Mouse (Mus musculus): Measurements from ENCODE around the gene Irak3. TPM values are rescaled to one million over a fixed set of nuclear protein-coding genes. Genes with fewer than 3 reads are reported as not detected.
"Not testable (repeated sequence)": the region's sequence is repeated elsewhere in the genome, so short reads cannot be mapped to it uniquely, and the experiment has no call there.

Irak3 gene
- polyA plus RNA-seq, 1 experiment from 2014 or later, result 0.25 TPM

DNA sequence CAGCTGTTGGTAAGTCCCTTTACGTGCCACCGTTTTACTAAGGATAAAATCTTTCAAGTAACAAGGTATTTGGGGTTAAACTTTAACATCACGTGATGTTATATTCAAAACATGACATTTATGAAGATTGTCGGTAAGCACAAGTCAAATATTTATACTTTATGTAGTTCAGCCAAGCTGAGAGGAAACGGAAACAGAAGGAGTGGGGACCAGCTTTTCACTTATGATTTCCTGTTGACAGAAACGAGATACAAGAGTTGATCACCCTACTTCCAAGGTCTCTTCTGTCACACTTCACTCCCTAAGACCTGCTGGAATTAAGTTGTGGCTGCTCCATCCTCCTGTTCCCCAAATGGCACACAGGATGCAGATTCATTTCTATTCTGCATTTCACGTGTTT is 18.8 kb upstream of the Irak3 start:
- Histone ChIP-seq H3K9ac (no peak overlapping the region), H3K27ac (replicated peaks) (no peak overlapping the region), H3K4me3 (no peak overlapping the region), H3K36me3 (peaks cover 14% of the 10 kb centered on the region), H3K9me3 (no peaks in the 10 kb centered on the region), H3K27me3 (no peaks in the 10 kb centered on the region), H3K4me2 (no peak overlapping the region), H3K4me1 (replicated peaks) (no peaks in the 10 kb centered on the region)
- no peak for ATAC-seq (ENCODE audit: low FRiP score, low read depth)
- 88% methylated on average over 7 of the region's 7 CpGs for WGBS

DNA sequence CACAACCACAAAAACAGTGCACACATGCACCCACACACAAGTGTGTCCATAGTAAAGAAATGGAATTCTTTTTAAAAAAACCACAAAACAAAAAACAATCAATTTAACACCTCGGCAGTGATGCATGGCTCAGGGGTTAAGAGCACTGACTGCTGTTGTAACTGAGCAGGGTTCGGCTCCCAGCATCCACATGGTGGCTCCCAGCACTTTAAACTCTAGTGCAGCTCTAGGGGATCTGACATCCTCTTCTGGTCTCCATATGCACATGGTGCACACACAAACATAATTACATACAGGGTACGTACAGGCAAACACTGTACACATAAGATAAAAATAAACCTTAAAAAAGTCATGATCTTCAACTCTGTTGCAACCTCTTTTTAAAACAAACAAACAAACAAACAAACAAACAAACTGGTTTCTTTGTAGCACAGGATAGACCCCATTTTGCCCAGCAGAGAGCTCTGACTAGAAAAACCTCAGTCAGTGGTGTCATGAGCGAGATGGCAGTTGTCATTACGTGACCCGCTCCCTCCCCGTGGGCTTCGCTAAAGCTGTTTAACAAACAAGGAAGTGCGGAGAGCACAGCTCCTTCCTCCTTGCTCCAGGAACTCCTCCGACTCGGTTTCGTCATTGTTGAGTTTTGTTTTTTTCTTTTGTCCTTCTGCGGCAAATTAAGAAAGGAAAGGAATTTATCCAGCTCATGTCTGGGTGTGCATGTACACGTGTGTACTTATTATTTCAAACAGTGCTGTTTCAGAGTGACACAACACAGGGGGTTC is 17.8 kb upstream of the Irak3 start:
- H3K4me3 ChIP-seq, result no peak overlapping the region
- H3K36me3 ChIP-seq, result peaks cover 14% of the 10 kb centered on the region
- no peak overlapping the region for H3K27ac ChIP-seq (replicated peaks)
- H3K27me3 ChIP-seq, result no peaks in the 10 kb centered on the region
- no peaks in the 10 kb centered on the region for H3K4me1 ChIP-seq (replicated peaks)
- no peak overlapping the region for H3K9ac ChIP-seq
- 87% methylated on average over 14 of the region's 14 CpGs for WGBS
- ATAC-seq (ENCODE audit: low FRiP score, low read depth), result no peak
- H3K9me3 ChIP-seq, result no peaks in the 10 kb centered on the region
- H3K4me2 ChIP-seq, result no peak overlapping the region

DNA sequence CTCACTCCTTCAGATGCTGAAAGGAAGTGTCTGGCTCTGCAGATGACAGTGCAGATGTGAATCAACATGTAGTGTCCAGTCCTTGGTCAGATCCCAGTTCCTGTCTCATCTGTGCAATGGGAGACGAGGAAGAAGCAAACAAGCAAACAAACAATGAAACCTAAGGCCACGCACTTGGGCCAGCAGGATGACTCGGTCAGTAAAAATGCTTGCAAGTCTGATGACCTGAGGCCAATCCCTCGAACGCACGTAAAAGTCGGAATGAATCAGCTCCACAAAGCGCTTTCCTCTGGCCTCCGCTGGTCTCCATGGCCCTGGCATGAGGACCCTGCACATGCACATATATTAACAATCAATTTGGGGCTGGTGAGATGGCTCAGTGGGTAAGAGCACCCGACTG is 17.1 kb upstream of the Irak3 start:
- H3K36me3 ChIP-seq, result peaks cover 14% of the 10 kb centered on the region

DNA sequence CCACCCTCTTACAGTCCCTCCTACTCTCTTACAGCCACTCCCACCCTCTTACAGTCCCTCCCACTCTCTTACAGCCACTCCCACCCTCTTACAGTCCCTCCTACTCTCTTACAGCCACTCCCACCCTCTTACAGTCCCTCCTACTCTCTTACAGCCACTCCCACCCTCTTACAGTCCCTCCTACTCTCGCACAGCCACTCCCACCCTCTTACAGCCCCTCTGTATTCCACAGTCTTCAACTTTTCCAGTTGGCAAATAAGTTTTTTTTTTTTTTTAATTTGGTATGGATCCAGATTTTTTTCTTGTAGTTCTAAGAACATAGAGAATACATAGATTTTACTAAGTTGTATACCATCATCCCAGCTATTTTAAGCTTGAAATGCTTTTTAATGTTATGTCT is 15.2 kb upstream of the Irak3 start:
- not testable (repeated sequence) for H3K27me3 ChIP-seq; H3K9me3 ChIP-seq; H3K9ac ChIP-seq; H3K4me3 ChIP-seq; ATAC-seq (ENCODE audit: low FRiP score, low read depth); H3K4me1 ChIP-seq (replicated peaks); H3K27ac ChIP-seq (replicated peaks); H3K4me2 ChIP-seq
- H3K36me3 ChIP-seq, result peaks cover 14% of the 10 kb centered on the region
- WGBS, result 83% methylated on average over 1 of the region's 1 CpGs

More for the DNA sequence above, 17.1 kb upstream of the Irak3 start:
- Histone ChIP-seq H3K9ac (no peak overlapping the region), H3K4me1 (replicated peaks) (no peaks in the 10 kb centered on the region), H3K4me2 (no peak overlapping the region), H3K4me3 (no peak overlapping the region), H3K27me3 (no peaks in the 10 kb centered on the region), H3K27ac (replicated peaks) (no peak overlapping the region), H3K9me3 (no peaks in the 10 kb centered on the region)
- ATAC-seq (ENCODE audit: low FRiP score, low read depth), result no peak
- 94% methylated on average over 10 of the region's 10 CpGs for WGBS

DNA sequence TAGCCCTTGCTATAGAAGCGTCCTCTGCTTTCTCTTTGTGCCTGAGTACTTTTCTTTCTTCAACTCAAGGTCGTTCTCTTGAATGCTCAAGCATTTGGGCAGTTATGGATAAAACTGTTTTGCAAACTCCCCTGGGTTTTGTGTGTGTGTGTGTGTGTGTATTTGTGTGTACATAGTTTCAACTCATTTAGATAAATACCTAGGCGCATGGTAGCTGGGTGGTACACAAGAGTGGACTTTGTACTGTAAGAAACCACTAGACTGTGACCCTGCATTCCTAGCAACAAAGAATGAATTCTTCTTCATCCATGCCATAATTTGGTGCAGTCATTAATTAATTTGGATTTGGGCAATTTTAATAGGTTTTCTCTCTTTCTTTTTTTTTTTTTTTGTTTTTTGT is 8.2 kb upstream of the Irak3 start:
- Histone ChIP-seq H3K27ac (replicated peaks) (no peak overlapping the region), H3K4me1 (replicated peaks) (peaks cover 10% of the 10 kb centered on the region), H3K36me3 (0 out of 2 replicates have a peak, but pooled peaks cover 2% of the 10 kb centered on the region), H3K9ac (no peak overlapping the region), H3K27me3 (no peaks in the 10 kb centered on the region), H3K4me3 (no peak overlapping the region), H3K4me2 (peak overlapping the region; percentile 73; the same call in 1 of the 2 replicates), H3K9me3 (no peaks in the 10 kb centered on the region)
- ATAC-seq (ENCODE audit: low FRiP score, low read depth), result no peak
- 97% methylated on average over 3 of the region's 3 CpGs for WGBS

DNA sequence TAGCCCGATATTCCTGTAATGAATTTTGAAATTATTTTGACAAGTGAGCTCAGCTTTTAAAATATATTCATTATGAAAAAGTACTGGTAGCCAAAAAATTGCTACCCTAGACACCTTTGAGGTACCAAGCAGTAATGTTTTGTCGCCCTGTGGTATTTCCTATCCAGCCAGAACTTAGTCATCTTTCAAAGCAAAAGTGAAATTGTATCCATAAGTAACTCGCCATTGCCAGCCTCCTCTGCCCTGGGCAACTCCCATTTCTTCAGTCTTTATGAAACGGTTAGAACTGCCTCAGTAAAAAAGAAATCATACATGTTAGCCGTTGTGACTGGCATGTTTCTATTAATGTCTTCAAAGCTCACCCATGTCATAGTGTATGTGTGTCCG is 7.6 kb upstream of the Irak3 start:
- Histone ChIP-seq H3K4me3 (peak overlapping the region; percentile 88), H3K9me3 (no peaks in the 10 kb centered on the region), H3K36me3 (0 out of 2 replicates have a peak, but pooled peaks cover 2% of the 10 kb centered on the region), H3K27me3 (no peaks in the 10 kb centered on the region), H3K4me1 (replicated peaks) (peaks cover 10% of the 10 kb centered on the region), H3K4me2 (peak overlapping the region; percentile 73), H3K27ac (replicated peaks) (no peak overlapping the region), H3K9ac (no peak overlapping the region)
- WGBS, result 72% methylated on average over 6 of the region's 6 CpGs
- ATAC-seq (ENCODE audit: low FRiP score, low read depth), result no peak

DNA sequence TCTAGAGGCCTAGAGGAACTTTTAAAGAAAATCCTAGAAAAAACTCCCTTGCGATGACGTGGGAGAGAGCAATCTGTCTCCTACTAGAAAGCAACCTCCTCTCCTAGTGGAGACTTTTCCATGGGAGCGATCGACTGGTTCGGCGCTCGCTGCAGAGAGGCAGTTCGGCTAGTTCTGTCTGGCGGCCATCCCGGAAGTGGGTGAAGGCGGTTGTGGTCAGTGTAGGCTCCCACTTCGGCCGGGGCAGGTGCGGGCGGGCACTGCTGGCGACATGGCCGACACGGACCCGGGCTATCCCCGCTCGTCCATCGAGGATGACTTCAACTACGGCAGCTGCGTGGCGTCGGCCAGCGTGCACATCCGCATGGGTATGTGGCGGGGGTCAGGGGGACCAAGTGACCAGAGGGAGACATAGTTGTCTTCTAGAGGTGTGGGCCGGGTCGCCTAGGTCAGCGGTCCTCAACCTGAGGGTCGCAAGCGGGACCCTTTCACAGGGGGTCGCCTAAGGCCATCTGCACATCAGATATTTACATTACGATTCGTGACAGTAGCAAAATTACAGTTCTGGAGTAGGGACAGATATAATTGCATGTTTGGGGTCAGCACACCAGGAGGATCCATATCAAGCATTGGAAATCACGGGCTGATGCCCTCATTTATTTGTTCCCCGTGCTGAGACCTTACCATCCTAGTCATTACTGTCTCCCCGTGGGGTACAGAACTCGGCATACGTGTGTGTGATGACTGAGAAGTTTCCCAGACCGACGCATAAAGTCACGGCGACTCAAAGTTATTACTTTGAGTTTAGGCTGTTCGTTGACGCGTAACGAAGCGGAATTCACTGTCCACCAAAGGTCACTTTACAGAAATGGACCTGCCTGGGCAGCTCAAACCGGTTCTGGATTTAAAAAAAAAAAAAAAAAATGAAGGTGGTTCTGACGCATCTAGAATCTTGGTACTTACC is 6.9 kb upstream of the Irak3 start:
- Histone ChIP-seq H3K27me3 (no peaks in the 10 kb centered on the region), H3K36me3 (0 out of 2 replicates have a peak, but pooled peaks cover 2% of the 10 kb centered on the region), H3K4me3 (peak overlapping the region; percentile 88), H3K4me2 (peak overlapping the region; percentile 73), H3K9me3 (no peaks in the 10 kb centered on the region), H3K4me1 (replicated peaks) (peaks cover 10% of the 10 kb centered on the region), H3K9ac (peak overlapping the region; percentile 92), H3K27ac (replicated peaks) (no peak overlapping the region)
- 4% methylated on average over 53 of the region's 53 CpGs for WGBS
- peak; percentile 91 for ATAC-seq (ENCODE audit: low FRiP score, low read depth)

DNA sequence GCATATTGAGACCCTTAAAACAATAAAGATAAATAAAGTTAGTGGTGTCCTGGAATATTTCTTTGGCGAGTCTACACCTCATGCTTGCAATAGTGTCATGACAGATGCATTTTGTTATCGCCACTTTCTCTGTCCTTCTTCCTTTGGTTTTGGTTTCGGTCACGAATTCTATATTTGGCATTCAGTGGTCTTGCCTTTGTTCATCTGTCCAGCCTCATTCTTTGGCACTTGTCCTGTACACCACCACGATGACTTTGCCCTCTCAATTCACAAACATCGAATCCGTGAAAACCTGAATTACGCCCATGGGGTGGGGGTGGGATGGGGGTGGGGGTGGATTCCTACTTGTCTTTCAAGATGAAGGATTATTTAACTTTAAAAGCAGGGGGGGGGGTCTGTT is 6.1 kb upstream of the Irak3 start:
- H3K4me1 ChIP-seq (replicated peaks), result peaks cover 10% of the 10 kb centered on the region
- H3K27ac ChIP-seq (replicated peaks), result no peak overlapping the region
- no peak overlapping the region for H3K4me2 ChIP-seq
- no peak overlapping the region for H3K9ac ChIP-seq
- no peaks in the 10 kb centered on the region for H3K27me3 ChIP-seq
- no peak overlapping the region for H3K4me3 ChIP-seq
- no peaks in the 10 kb centered on the region for H3K9me3 ChIP-seq
- 0 out of 2 replicates have a peak, but pooled peaks cover 2% of the 10 kb centered on the region for H3K36me3 ChIP-seq
- ATAC-seq (ENCODE audit: low FRiP score, low read depth), result no peak
- WGBS, result 85% methylated on average over 8 of the region's 8 CpGs

DNA sequence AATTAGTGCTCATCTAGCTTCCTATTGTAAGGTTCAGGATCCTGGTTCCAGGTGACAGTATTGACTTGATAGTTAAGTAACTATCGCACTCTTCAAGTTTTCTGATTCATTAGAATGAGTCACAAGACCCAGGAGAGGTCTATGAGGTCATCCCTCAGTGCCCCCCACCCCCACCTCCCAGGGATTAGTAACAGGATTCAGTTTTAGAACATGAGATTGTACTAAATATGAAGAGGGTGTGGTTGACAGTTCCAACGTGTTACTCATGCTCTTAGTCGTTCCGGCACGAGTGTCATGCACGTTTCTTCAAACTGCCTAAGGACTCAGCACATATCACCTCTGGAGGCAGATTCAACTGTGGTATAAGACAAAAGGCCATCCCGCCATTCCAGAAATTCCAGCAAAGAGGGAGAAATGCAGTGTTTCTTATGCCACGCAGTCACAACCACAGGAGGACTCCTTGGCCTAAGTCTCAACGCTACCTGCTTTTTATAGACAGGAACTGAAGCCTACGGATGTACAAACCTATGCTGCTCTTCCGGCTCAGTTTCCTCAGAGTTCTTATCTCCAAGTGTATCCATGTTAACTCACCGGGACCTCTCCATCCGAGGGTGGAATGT is 2.8 kb upstream of the Irak3 start:
- H3K27ac ChIP-seq (replicated peaks), result no peak overlapping the region
- H3K4me3 ChIP-seq, result no peak overlapping the region
- H3K9ac ChIP-seq, result no peak overlapping the region
- no peaks in the 10 kb centered on the region for H3K36me3 ChIP-seq
- H3K4me2 ChIP-seq, result no peak overlapping the region
- H3K27me3 ChIP-seq, result peaks cover 9% of the 10 kb centered on the region
- no peaks in the 10 kb centered on the region for H3K9me3 ChIP-seq
- no peak for ATAC-seq (ENCODE audit: low FRiP score, low read depth)
- peaks cover 19% of the 10 kb centered on the region for H3K4me1 ChIP-seq (replicated peaks)
- 84% methylated on average over 13 of the region's 13 CpGs for WGBS

DNA sequence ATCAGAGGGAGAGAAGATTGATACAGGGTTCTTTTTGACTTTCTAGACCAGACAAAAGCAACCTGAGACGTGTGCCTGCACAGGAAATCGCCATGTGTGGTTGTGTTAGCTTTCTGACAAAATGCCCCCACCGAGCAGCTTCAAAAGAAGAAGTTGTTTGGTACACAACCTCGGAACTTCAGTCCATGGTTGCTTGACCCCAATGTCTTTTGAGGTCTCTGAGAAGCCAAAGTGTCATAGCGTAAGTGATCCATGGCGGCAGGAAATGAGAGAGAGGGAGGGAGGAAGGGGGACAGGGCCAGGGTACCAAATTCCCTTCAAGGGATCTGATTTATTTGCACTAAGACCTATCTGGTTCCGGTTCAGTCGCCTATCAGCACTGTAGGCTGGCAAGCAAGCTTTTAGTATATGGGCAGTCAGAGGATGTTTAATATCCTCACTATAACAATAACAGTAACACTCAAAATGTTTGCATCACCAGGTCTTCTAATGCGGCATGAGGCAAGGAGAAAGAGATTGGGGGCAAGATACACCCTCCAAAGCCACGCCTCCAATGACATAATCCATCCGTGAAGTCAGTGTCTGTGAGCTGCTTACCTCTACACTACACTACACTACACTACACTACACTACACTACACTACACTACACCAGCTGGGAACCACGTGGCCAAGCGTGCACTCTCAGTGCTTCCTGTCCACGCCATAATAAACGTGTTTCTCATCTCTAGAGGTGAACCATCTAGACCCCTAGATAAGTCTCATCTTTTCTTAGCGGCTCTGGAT is 729 bp upstream of the Irak3 start:
- Histone ChIP-seq H3K36me3 (no peaks in the 10 kb centered on the region), H3K27ac (replicated peaks) (no peak overlapping the region), H3K4me3 (no peak overlapping the region), H3K4me2 (no peak overlapping the region; the same call in 1 of the 2 replicates), H3K4me1 (replicated peaks) (peaks cover 13% of the 10 kb centered on the region), H3K9ac (no peak overlapping the region), H3K27me3 (peaks cover 9% of the 10 kb centered on the region), H3K9me3 (no peaks in the 10 kb centered on the region)
- no peak for ATAC-seq (ENCODE audit: low FRiP score, low read depth)
- 79% methylated on average over 16 of the region's 16 CpGs for WGBS

Data from hindbrain, embryonic 15.5 days (tissue).